Mouse (Mus musculus) right cerebral cortex, adult 18-20 months (tissue): Measurements from ENCODE around the gene Klf7.

Experiments used
- DNase-seq: peaks from one replicate; pipeline ENCODE4 v3.0.0; 2022; ENCODE audit warnings: mixed read lengths

Klf7 gene

DNA sequence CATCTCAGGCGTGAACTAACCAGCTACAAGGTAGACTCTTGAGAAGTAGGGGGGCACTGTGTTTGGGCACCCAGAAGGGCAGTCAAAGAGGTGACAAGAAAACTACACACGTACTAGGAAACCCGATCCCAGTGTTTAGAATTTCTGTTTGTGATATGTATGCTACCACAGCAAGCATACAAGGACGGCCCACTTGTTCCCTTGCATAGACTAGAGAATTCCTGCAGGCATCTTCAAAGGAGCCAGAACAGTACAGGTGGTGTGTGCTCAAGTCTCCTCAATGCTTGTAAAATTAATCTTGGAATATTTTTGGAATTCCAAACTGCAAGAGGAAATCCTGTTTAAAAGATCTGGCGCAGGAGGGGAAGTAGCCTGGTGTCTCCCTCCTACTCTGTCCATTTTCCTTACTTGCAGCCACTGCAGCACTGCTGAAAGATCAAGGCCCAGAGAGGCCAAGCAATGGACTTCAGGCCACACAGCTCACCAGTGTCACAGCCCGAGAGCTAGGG lies 102.9 kb downstream of the Klf7 start:
- DNase-seq: no peak

DNA sequence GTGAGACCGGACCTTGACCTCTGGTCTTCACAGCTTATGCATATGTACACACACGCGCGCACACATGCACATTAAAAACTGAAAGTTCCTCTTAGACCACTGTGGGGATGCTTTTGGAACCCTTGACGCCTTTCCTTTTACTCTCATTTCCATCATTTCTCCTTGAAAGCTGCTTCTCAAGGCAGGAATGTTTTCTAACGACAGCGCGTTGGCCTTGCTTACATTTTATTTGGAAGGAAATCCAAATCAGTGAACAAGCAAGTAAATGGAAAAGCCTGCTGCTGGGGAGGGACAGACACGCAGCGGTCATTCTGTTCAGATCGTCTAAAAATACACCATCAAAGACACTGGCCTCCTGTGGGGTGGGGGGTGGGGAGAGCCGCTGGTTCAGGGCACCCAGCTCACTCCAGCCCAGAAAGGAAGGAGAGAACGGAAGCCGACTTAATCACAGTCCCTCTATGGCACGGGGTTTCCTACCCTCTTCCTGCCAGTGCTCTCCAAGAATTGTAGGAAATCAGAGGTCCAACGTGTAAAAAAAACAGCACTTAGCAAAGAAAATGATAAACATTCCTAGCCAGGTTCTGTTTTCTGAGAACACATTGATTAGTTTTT lies 103.5 kb downstream of the Klf7 start:
- no peak for DNase-seq

DNA sequence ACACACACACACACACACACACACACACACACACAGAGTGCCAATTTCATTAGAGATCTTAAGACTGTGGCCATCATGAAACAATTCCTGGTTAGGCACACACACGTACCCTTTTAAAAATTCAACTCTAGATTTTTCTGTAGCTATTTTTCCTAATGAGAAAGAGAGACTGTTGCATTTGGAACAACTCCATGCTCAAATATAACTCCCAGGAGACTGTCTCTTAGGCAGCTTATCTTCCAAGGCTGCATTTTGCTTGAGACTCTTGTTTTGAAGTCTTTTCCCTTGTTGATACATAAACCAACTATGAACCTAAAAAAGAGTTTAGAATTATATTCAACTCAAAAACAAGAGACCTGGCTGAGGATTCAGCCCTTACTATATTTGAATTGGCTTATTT lies 108.0 kb downstream of the Klf7 start:
- DNase-seq: no peak

DNA sequence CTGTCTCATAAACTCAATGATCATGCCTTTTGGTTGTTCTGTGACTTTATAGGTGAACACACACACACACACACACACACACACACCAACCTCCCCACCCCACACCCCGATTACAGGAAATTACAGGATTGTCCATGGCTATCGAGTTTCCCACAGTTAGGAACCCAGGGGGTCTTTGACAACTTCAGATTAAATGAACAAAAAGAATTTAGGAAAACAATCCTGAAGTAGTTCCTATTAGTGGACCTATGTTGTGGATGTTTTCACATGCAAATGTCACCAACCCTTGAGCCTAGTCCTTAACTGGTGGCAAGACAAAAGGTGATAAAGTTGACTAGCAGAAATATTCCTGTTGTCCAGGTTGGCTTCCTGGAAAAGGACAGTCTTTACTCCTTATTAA lies 113.1 kb downstream of the Klf7 start:
- DNase-seq: no peak

DNA sequence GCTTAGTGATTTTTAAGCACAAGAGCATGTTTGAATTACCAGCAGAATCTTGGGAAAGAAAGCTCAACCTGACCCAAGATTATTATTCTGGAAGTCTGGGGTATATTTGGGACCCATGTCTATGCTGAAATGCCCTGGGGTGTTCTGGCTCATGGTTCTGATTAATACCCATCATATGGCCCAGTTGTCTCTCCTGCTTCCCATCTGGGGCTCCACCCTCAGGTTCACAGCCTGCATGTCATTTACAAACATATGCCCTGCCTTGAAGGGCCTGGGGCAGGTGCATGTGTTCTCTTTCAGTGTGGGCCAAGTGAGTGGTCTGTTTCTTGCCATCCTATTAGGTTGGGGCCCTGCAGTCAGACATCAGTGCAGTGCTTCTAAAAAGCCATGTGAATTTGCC lies 114.1 kb downstream of the Klf7 start:
- no peak for DNase-seq

DNA sequence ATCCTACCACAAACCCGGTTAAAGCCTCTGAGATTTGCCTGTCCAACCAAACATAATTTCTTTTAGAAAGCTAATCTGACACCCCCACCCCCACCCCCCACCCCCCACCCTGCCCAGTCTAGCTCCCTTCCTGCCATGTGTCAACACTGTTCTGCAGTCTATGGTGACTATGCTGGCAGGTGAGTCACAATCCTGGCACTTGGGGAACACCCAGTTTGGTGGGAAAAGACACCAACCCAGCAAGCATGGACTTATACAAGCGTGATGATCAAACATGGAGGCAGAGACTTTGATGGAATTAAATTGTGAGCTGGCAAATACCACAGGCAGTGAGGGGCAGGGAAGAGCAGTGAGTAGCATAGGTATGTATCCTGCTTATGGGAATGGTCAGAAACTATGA lies 116.9 kb downstream of the Klf7 start:
- DNase-seq: no peak

DNA sequence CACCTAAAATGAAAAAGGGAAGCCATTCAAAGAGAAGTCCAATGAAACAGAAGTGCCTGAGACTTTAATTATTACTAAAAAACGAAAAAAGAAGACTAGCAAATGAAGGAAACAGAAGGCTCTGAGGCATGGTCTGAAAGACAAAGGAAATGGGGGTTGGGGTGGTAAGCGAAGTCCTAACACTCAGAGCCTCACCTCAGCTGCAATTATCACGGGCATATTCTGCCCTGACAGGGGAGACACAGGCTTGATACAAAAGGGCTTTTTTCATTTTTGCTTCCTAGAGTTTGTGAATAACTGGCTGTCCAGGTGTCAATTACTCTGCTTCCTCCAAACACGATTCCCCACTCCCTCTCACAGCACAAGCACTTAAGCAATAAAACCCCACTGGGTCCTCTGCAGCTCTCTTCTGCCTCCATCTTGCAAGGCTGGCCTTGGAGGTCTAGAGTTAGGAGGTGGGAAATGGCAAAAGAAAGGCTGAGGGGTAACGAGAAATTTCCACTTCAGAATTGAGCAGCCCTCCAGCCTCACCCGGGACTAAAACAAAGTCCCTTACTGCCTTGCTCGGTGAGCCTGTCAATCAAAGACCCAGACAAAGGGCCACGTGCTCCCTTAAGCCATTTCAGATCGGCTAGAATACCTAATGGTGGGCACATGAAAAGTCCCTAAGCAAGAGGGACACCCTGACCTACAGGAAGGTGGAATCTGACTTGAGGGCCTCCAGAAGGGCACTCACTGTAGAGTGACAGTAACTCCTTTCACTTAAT lies 118.4 kb downstream of the Klf7 start:
- no peak for DNase-seq

DNA sequence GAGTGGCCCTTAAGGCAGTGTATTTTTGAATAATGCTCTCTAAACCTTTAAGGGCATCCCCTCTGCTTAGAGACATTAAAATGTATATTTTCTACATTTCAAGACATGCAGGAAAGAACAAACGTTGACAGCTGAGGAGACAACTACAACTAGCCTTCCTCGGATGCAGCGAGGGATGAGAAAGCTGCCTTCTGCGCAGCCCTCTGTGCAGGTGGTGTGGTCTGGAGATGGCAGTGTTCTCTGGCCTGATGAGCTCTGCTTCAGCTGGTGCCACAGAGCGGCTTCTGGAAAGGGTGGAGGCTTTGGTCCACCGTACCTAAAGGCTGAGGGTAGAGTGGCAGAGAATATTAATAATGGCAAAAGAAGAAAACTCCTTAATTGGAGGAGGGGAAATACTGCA lies 120.0 kb downstream of the Klf7 start:
- no peak for DNase-seq

DNA sequence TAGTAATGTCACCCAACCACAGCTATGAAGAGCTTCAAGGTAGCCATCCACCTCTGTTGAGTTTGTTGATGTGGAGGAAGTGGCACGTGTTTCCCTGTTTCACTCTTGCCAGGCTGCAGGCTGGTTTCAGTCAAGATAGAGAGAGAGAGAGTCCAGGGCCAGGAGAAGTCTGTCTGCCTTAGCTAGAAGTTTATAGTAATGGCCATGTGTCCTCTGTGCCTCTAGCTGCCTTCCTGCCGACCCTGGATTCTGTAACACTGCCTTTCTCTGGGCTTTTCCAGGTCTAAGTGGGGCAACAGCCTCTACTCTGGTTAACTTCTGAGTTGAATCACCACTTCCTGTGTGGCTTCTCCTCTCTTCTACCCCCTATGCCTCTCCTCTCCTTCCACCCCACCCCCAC lies 121.5 kb downstream of the Klf7 start:
- no peak for DNase-seq

DNA sequence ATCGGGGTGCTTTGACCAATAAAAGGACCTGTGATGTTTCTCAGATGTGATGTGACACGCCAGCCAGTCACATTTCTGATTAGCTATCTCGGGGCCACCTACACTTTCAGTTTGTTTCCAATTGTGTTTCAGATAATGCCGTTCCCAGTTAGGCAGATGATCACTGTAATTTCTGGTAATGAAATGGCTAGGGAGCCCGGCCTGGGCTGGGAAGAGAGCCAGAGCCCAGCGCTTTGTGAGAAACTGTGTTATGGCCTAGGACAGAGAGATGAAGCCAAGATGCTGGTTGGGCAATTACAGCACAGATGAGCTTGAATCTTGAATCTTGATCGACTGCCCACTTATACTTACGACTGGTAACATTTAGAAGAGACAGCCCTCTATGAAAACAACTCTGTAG lies 122.6 kb downstream of the Klf7 start:
- DNase-seq: no peak

DNA sequence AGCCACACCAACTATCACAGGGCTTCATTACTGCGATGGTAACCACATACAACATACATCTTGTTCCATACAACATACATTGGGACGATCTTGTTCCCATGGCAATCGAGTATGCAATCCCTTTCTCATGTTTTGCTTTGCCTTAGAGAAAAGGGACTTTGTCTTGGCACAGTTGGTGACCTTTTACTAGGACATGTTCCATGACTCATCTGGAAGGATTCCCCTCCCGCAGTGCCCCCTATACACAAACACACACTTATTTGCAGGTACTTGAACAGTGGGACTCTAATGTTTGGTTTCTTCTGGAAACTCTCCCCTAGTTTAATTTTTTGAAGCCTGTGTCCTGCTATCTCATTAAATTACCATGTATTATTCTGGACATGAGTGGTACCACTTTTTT lies 123.2 kb downstream of the Klf7 start:
- DNase-seq: no peak

DNA sequence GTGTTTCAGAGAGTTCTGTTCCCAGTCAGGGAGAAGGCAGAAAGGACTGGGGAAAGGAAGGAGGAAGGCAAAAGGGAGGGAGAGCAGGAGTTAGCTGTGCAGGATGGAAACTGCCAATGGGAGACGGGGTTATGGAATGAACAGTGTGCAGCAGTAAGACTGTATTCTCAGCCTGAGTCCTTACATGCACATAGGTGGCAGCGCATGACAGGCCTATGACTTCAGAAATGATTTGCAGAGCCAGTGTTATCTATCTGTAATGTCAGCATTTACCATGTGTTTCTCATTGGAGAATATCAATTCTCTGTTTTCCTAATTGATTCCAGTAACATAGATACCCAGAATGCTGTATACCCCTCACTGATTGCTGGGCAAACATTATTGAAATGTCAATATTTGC lies 123.9 kb downstream of the Klf7 start:
- no peak for DNase-seq

DNA sequence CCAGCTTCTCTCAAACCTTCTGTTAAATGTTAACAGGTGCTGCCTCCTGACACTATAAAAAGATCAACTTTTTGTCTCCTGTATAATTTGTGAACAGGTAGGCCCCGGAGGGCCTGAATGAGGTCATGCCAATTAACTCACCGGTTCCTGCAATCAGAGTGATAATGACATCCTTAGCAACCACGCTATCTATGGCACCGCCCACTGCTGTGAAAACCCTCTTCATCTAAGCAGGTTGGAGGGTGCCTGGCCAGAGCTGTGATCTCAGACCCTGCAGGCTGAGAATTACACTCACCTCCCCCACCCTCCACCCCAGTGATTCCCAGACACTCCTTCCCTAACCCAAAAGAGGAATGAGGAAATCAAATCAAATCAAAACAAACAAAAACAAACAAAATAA lies 126.3 kb downstream of the Klf7 start:
- no peak for DNase-seq

DNA sequence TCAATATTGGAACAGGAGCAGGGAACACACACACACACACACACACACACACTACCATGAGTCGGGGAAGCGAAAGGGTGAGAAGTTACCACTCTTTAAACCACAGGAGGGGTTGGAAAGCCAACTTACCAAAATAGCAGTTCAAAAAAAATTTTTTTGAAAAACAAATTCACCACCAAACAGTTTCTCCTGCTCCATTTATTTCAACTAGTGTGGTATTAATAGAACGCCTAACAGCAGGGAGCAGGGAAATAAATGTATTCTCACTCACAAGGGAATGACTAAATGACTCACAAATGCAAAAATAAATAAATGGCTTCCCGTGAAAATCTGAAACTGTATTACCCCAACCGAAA lies 127.0 kb downstream of the Klf7 start:
- DNase-seq: no peak

DNA sequence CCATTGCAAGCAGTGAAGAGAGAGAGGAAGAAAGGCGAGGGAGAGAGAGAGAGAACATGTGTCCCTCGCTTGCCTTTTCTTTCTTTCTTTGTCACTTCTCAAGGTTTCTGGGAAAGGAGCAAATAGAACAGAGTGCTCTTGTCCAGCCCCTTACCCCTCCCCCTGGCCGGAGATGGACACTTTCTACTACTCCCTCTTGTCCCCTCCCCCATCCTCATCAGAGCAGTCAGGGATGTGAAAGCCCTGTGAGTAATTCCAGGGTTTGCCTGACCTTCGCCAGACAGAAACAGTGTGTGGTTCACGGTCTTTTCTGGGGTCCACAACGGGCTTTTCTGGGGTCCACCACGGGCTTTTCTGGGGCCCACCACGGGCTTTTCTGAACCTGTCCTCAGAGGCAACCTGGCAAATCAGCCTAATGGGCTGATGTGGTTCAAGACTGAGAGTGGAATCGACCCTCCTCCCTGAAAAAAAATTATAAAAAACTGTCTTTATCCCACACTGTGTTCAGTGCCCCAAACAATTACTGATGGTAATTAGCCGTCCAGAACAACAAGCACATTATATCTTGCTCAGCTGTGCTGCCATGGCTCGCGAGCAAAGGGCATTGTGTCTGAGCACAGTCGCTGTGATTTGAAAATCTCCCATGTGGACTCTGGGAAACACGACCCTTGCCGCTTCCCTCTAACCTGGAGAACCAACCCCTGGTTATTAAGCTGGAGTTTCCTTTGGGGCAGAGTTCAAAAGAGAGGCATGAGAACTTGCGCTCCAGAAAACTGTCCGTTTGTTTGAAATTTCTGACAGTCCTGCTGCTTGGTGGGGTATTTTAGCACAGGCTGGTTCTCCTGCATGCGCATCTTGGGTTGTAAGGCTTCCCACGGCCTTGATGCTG lies 127.6 kb downstream of the Klf7 start:
- peak; percentile 25 for DNase-seq

DNA sequence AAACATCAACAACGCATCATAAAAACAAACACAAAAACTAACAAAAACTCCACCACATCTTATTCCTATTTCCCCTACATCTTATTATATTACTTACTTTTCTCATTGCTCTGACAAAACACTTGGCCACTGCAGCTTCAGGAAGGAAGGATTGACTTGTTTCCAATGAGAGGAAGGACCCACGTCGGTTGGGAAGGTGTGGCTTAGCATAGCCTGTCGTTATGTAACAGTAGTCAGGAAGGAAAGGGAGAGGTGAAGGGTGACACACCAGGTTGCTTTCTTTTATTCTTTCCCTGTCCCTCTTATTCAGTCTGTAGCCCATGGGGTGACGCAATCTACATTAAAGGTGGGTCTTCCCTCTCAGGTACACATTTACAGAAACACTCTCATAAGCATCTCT lies 129.6 kb downstream of the Klf7 start:
- no peak for DNase-seq

DNA sequence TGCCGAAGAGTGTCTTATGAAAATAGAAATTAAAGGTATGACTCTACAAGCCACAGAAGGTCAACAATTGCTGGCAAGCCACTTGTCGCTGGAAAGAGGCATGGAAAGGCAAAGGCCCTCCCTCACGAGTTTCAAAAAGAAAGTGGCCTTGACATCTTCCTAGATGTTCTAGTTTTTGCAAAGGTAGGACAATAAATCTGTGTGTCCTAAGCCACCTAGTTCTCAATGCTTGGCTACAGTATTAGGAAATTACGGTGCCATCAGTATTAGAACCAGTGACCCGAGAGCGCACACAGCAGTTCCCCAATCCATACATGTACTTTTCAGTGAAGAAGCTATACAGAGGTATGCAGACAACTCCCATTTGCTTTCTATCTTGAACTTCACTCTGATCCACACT lies 131.7 kb downstream of the Klf7 start:
- DNase-seq: no peak

DNA sequence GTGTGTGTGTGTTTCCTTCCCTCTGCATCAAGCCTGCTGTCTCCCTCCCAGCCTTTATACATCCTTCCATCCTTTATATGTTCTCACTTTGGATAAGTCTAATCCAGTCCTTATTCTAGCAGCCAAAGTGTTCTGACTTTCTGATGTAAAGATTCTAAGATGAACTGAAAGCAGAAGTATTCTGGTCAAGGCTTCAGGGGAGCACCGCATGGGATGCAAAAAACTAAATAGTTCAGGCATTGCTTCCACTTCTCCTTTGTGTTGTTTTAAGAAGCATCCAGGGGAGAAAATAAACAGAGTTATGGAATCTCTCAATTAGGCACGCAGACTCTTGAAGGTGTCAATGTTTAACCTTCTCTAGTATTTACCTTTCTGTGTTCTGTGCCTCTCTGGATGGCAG lies 141.3 kb downstream of the Klf7 start:
- DNase-seq: no peak
